Comparison of ENCODE assay signal across 8 mouse cellular contexts in the genomic region with DNA sequence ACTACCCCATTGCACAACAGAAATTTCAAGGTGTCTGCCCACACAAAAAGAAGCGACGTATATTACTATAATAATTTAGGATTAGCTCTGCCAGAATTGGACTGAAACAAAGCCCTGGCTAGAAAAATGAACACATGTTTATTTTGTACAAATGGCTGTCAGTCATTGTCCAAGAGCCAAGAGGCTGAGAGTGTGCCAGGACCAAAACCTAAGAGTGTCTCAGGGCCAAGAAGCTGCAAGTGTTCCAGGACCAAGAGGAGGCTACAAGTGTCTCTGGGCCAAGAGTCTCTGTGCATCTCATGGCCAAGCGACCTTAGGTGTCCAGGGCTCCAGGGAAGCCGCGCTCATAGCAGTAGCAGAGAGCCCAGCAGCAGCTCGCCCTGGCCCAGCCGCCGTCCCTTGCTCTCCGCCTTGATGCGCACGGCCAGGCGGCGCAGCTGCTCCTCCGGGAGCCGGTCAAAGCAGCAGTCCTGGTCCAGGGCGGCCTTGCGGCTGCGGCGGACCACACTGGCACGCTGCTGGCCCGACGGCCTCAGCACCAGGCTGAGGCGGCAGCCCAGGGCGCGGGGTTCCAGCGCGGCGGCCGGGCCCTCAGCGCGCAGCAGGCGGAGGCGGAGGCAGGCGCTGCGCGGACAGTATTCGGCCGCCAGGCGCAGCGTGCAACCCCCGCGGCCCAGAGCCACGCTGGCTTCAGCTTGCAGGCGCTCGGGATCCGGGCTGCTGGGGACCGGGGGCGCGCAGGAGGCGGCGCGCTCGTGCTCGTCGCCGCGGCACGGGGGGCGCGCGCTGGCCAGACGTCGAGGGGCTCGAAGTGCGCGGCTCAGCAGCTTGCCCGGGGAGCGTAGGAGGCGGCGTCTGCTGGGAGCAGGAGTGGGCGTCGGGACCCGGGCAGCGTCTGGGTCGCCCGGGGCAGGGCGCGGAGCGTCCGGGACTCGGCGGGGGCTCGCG. TPM values are rescaled to one million over a fixed set of nuclear protein-coding genes. Genes with fewer than 3 reads are reported as not detected.
DNase-seq lines count a peak whose midpoint lies in the region; ATAC-seq and TF ChIP-seq lines count a peak whose summit lies in the region.

No protein-coding gene starts in this region.

- TF ChIP-seq POLR2A in thymus, adult 2 months (IDR thresholded peaks at IDR 0.05; ENCODE audit: control insufficient read depth, extremely low read depth, insufficient read depth, low read length, poor library complexity) = no peak

- DNase-seq in thymus, adult 2 months = no peak
- DNase-seq in thymus, postnatal 25 days = no peak
- DNase-seq in embryo, embryonic 10 days (ENCODE audit: low spot score) = peak; percentile 60
- DNase-seq in gastrocnemius, postnatal 4 days (ENCODE audit: low spot score in 2 of 2) = peak; percentile 48 to 60
- DNase-seq in ovary, postnatal 14 days (ENCODE audit: low spot score) = peak; percentile 32
- DNase-seq in urinary bladder, postnatal 10 days (ENCODE audit: low spot score) = no peak

- H3K9ac ChIP-seq in kidney, embryonic 16.5 days (replicated peaks; ENCODE audit: low read length) = peak overlapping the region; percentile 56
- H3K9ac ChIP-seq in liver, embryonic 16.5 days (ENCODE audit: low read depth, low read length) = peak overlapping the region; percentile 31; the same call in 1 of the 2 replicates

- H3K4me1 ChIP-seq in thymus, adult 2 months (replicated peaks; ENCODE audit: control insufficient read depth, insufficient read depth, low read length) = no peaks in the 10 kb centered on the region; the same call in 1 of the 2 replicates
- H3K4me1 ChIP-seq in kidney, embryonic 16.5 days (ENCODE audit: insufficient read depth, low read length) = peaks cover 17% of the 10 kb centered on the region
- H3K4me1 ChIP-seq in liver, embryonic 16.5 days (ENCODE audit: control insufficient read depth, low read depth, low read length) = peaks cover 5% of the 10 kb centered on the region

- no peaks in the 10 kb centered on the region for H3K36me3 ChIP-seq in thymus, adult 2 months (ENCODE audit: control insufficient read depth, insufficient read depth, low read length)
- no peaks in the 10 kb centered on the region for H3K36me3 ChIP-seq in kidney, embryonic 16.5 days (ENCODE audit: insufficient read depth, low read length)
- no peaks in the 10 kb centered on the region for H3K36me3 ChIP-seq in liver, embryonic 16.5 days (ENCODE audit: control insufficient read depth, insufficient read depth)

- H3K27ac ChIP-seq in thymus, adult 2 months (ENCODE audit: control insufficient read depth, insufficient read depth, low read length) = no peak overlapping the region
- H3K27ac ChIP-seq in kidney, embryonic 16.5 days (ENCODE audit: low read length) = no peak overlapping the region
- no peak overlapping the region for H3K27ac ChIP-seq in liver, embryonic 16.5 days (ENCODE audit: low read length)

- peak overlapping the region; percentile 75 for H3K4me2 ChIP-seq in kidney, embryonic 16.5 days (replicated peaks; ENCODE audit: low read depth, low read length)
- H3K4me2 ChIP-seq in liver, embryonic 16.5 days (ENCODE audit: low read depth, low read length) = peak overlapping the region; percentile 87

- no peak for TF ChIP-seq CTCF in thymus, adult 2 months (IDR thresholded peaks at IDR 0.05; ENCODE audit: borderline replicate concordance, control insufficient read depth, extremely low read depth, insufficient read depth, low read length, poor library complexity)

- ATAC-seq in kidney, embryonic 16.5 days (ENCODE audit: low FRiP score, low TSS enrichment) = peak; percentile 86
- ATAC-seq in liver, embryonic 16.5 days (ENCODE audit: low read depth) = peak; percentile 74

- WGBS in thymus, adult 2 months = 6% methylated on average over 81 of the region's 84 CpGs
- WGBS in kidney, embryonic 16.5 days = 2% methylated on average over 70 of the region's 84 CpGs
- 2% methylated on average over 77 of the region's 84 CpGs for WGBS in liver, embryonic 16.5 days (ENCODE audit: insufficient replicate concordance)

- H3K9me3 ChIP-seq in kidney, embryonic 16.5 days (ENCODE audit: low read length) = no peaks in the 10 kb centered on the region
- H3K9me3 ChIP-seq in liver, embryonic 16.5 days (replicated peaks; ENCODE audit: control insufficient read depth, low read length) = no peaks in the 10 kb centered on the region

- H3K27me3 ChIP-seq in thymus, adult 2 months (ENCODE audit: control insufficient read depth, insufficient read depth, low read length) = no peaks in the 10 kb centered on the region; the same call in 1 of the 2 replicates
- H3K27me3 ChIP-seq in kidney, embryonic 16.5 days (ENCODE audit: insufficient read depth, low read length) = peaks cover 52% of the 10 kb centered on the region
- peaks cover 41% of the 10 kb centered on the region for H3K27me3 ChIP-seq in liver, embryonic 16.5 days (ENCODE audit: control insufficient read depth, insufficient read depth, low read depth, low read length)

- H3K4me3 ChIP-seq in thymus, adult 2 months (ENCODE audit: control insufficient read depth, insufficient read depth, low read length) = peak overlapping the region; percentile 28
- peak overlapping the region; percentile 57 for H3K4me3 ChIP-seq in kidney, embryonic 16.5 days (ENCODE audit: low read length)
- peak overlapping the region; percentile 63 for H3K4me3 ChIP-seq in liver, embryonic 16.5 days (ENCODE audit: low read depth, low read length)

RNA-seq across cellular contexts. Expression of a gene that starts 1.4 kb away (rescaled TPM):
- polyA plus RNA-seq in thymus, adult 2 months (2012; rRNA removed) = 0.46 and 1.3 TPM in 2 replicates
- total RNA-seq in gastrocnemius, postnatal 4 days (2021) = under 1 TPM; 0.26 to 0.71 TPM
- 0.44 and 0.54 TPM in 2 replicates for polyA plus RNA-seq in kidney, embryonic 16.5 days (2015; fragmentation: Nextera tagmentation; extraction: Ambion mirVana)
- polyA plus RNA-seq in liver, embryonic 16.5 days (2015; fragmentation: Nextera tagmentation; extraction: Ambion mirVana) = 0.09 and 0.21 TPM in 2 replicates

RNA-seq across cellular contexts. Expression of a gene that starts 9.5 kb away (rescaled TPM):
- 14.1 and 14.5 TPM in 2 replicates for polyA plus RNA-seq in thymus, adult 2 months (2012; rRNA removed)
- total RNA-seq in gastrocnemius, postnatal 4 days (2021) = 10 to 100 TPM; 25.6 to 27.3 TPM
- 3.2 and 4.6 TPM in 2 replicates for polyA plus RNA-seq in kidney, embryonic 16.5 days (2015; fragmentation: Nextera tagmentation; extraction: Ambion mirVana)
- polyA plus RNA-seq in liver, embryonic 16.5 days (2015; fragmentation: Nextera tagmentation; extraction: Ambion mirVana) = 4.4 and 4.7 TPM in 2 replicates

Comparison
In these comparisons a context has a peak if more than half of its experiments do, and no peak if none do; other contexts are left out.
1. DNase-seq: peak in embryo, embryonic 10 days (single experiment), gastrocnemius, postnatal 4 days (2 of 2) and ovary, postnatal 14 days (single experiment); none in thymus, adult 2 months (single experiment), thymus, postnatal 25 days (single experiment) and urinary bladder, postnatal 10 days (single experiment).
2. Peak in every context shown above with its lines, with median percentiles within 50 percentile points of each other: H3K4me3 ChIP-seq.